Mouse (Mus musculus): ENCODE results near the gene Hdac11. TPM values are rescaled to one million over a fixed set of nuclear protein-coding genes. Genes with fewer than 3 reads are reported as not detected.
A peak's percentile ranks its signal among the peaks of the same experiment; 100 is the strongest.

Hdac11 gene
- polyA plus RNA-seq, 1 experiment from 2014 or later: 7.5 TPM

- no peak overlapping the region for H3K27ac ChIP-seq
- H3K27me3 ChIP-seq: 0 out of 2 replicates have a peak, but pooled peaks cover 1% of the 10 kb centered on the region
- H3K4me1 ChIP-seq: peaks cover 18% of the 10 kb centered on the region
- ATAC-seq (ENCODE audit: borderline replicate concordance, extremely low read depth, low FRiP score, low TSS enrichment): no peak
- no peak overlapping the region for H3K4me3 ChIP-seq
- WGBS: 71% methylated on average over 9 of the region's 9 CpGs
- no peaks in the 10 kb centered on the region for H3K9me3 ChIP-seq
- H3K36me3 ChIP-seq: no peaks in the 10 kb centered on the region
- no peak overlapping the region for H3K4me2 ChIP-seq
- no peak overlapping the region for H3K9ac ChIP-seq
These were observed 2.6 kb downstream of the Hdac11 start for GRCm38 (mm10) chr6:91159047-91159446.

GRCm38 (mm10) chr6:91160399-91160798 lies 3.9 kb downstream of the Hdac11 start:
- no peak overlapping the region for H3K4me2 ChIP-seq

GRCm38 (mm10) chr6:91160976-91161375 lies 4.5 kb downstream of the Hdac11 start:
- ATAC-seq (ENCODE audit: borderline replicate concordance, extremely low read depth, low FRiP score, low TSS enrichment): no peak
- 81% methylated on average over 2 of the region's 2 CpGs for WGBS
- Histone ChIP-seq H3K4me2 (no peak overlapping the region), H3K36me3 (no peaks in the 10 kb centered on the region), H3K4me1 (peaks cover 17% of the 10 kb centered on the region), H3K9me3 (no peaks in the 10 kb centered on the region), H3K4me3 (no peak overlapping the region), H3K27me3 (no peaks in the 10 kb centered on the region), H3K27ac (no peak overlapping the region), H3K9ac (no peak overlapping the region)

More at GRCm38 (mm10) chr6:91160399-91160798, 3.9 kb downstream of the Hdac11 start:
- Histone ChIP-seq H3K27ac (no peak overlapping the region), H3K27me3 (no peaks in the 10 kb centered on the region), H3K4me1 (peaks cover 17% of the 10 kb centered on the region), H3K9me3 (no peaks in the 10 kb centered on the region), H3K36me3 (no peaks in the 10 kb centered on the region), H3K4me3 (no peak overlapping the region), H3K9ac (no peak overlapping the region)
- 26% methylated on average over 3 of the region's 3 CpGs for WGBS
- ATAC-seq (ENCODE audit: borderline replicate concordance, extremely low read depth, low FRiP score, low TSS enrichment): no peak

GRCm38 (mm10) chr6:91161506-91162235 lies 5.2 kb downstream of the Hdac11 start:
- peaks cover 13% of the 10 kb centered on the region for H3K4me1 ChIP-seq
- H3K9ac ChIP-seq: no peak overlapping the region
- H3K27ac ChIP-seq: no peak overlapping the region
- no peak for ATAC-seq (ENCODE audit: borderline replicate concordance, extremely low read depth, low FRiP score, low TSS enrichment)
- H3K4me2 ChIP-seq: no peak overlapping the region
- 63% methylated on average over 6 of the region's 6 CpGs for WGBS
- no peak overlapping the region for H3K4me3 ChIP-seq
- no peaks in the 10 kb centered on the region for H3K36me3 ChIP-seq
- H3K27me3 ChIP-seq: no peaks in the 10 kb centered on the region
- H3K9me3 ChIP-seq: no peaks in the 10 kb centered on the region

GRCm38 (mm10) chr6:91162314-91162713 lies 5.8 kb downstream of the Hdac11 start:
- no peak overlapping the region for H3K9ac ChIP-seq
- peaks cover 9% of the 10 kb centered on the region for H3K4me1 ChIP-seq
- H3K27ac ChIP-seq: no peak overlapping the region
- no peak overlapping the region for H3K4me3 ChIP-seq
- no peaks in the 10 kb centered on the region for H3K36me3 ChIP-seq
- ATAC-seq (ENCODE audit: borderline replicate concordance, extremely low read depth, low FRiP score, low TSS enrichment): no peak
- WGBS: 75% methylated on average over 5 of the region's 5 CpGs
- H3K4me2 ChIP-seq: no peak overlapping the region
- H3K27me3 ChIP-seq: no peaks in the 10 kb centered on the region
- no peaks in the 10 kb centered on the region for H3K9me3 ChIP-seq

GRCm38 (mm10) chr6:91163195-91163911 lies 6.9 kb downstream of the Hdac11 start:
- H3K4me1 ChIP-seq: peaks cover 5% of the 10 kb centered on the region
- no peaks in the 10 kb centered on the region for H3K27me3 ChIP-seq
- H3K27ac ChIP-seq: no peak overlapping the region
- no peak overlapping the region for H3K9ac ChIP-seq
- no peaks in the 10 kb centered on the region for H3K9me3 ChIP-seq
- 59% methylated on average over 5 of the region's 5 CpGs for WGBS
- H3K4me3 ChIP-seq: no peak overlapping the region
- no peak overlapping the region for H3K4me2 ChIP-seq
- no peaks in the 10 kb centered on the region for H3K36me3 ChIP-seq
- ATAC-seq (ENCODE audit: borderline replicate concordance, extremely low read depth, low FRiP score, low TSS enrichment): peak; percentile 36; the same call in 1 of the 2 replicates

- no peak overlapping the region for H3K4me2 ChIP-seq
- H3K27ac ChIP-seq: no peak overlapping the region
- no peaks in the 10 kb centered on the region for H3K36me3 ChIP-seq
- H3K27me3 ChIP-seq: no peaks in the 10 kb centered on the region
- H3K4me1 ChIP-seq: no peaks in the 10 kb centered on the region; the same call in 1 of the 2 replicates
- no peak for ATAC-seq (ENCODE audit: borderline replicate concordance, extremely low read depth, low FRiP score, low TSS enrichment)
- H3K9me3 ChIP-seq: no peaks in the 10 kb centered on the region
- WGBS: 74% methylated on average over 2 of the region's 2 CpGs
- no peak overlapping the region for H3K4me3 ChIP-seq
- no peak overlapping the region for H3K9ac ChIP-seq
These were observed 8.1 kb downstream of the Hdac11 start for GRCm38 (mm10) chr6:91164584-91164983.

- H3K4me3 ChIP-seq: no peak overlapping the region
- no peak overlapping the region for H3K27ac ChIP-seq
- no peaks in the 10 kb centered on the region; the same call in 1 of the 2 replicates for H3K4me1 ChIP-seq
- H3K4me2 ChIP-seq: no peak overlapping the region
- no peaks in the 10 kb centered on the region for H3K27me3 ChIP-seq
- H3K9ac ChIP-seq: no peak overlapping the region
- ATAC-seq (ENCODE audit: borderline replicate concordance, extremely low read depth, low FRiP score, low TSS enrichment): no peak
- H3K36me3 ChIP-seq: no peaks in the 10 kb centered on the region
- WGBS: 29% methylated on average over 3 of the region's 3 CpGs
- H3K9me3 ChIP-seq: no peaks in the 10 kb centered on the region
These were observed 8.7 kb downstream of the Hdac11 start for GRCm38 (mm10) chr6:91165210-91165609.

- whole genome bisulfite sequencing: 47% methylated on average over 3 of the region's 3 CpGs
- no peak overlapping the region for H3K9ac ChIP-seq
- no peak overlapping the region for H3K4me2 ChIP-seq
- H3K27ac ChIP-seq: no peak overlapping the region
- H3K36me3 ChIP-seq: no peaks in the 10 kb centered on the region
- no peak overlapping the region for H3K4me3 ChIP-seq
- no peak for ATAC-seq (ENCODE audit: borderline replicate concordance, extremely low read depth, low FRiP score, low TSS enrichment)
- H3K4me1 ChIP-seq: no peaks in the 10 kb centered on the region
- H3K9me3 ChIP-seq: no peaks in the 10 kb centered on the region
- H3K27me3 ChIP-seq: no peaks in the 10 kb centered on the region
These were observed 11.4 kb downstream of the Hdac11 start for GRCm38 (mm10) chr6:91167828-91168227.

- Histone ChIP-seq H3K4me3 (no peak overlapping the region), H3K36me3 (no peaks in the 10 kb centered on the region), H3K9me3 (no peaks in the 10 kb centered on the region), H3K9ac (no peak overlapping the region), H3K27me3 (no peaks in the 10 kb centered on the region), H3K27ac (no peak overlapping the region), H3K4me1 (no peaks in the 10 kb centered on the region), H3K4me2 (no peak overlapping the region)
- ATAC-seq (ENCODE audit: borderline replicate concordance, extremely low read depth, low FRiP score, low TSS enrichment): no peak
- 81% methylated on average over 8 of the region's 8 CpGs for WGBS
These were observed 12.7 kb downstream of the Hdac11 start for GRCm38 (mm10) chr6:91169129-91169528.

- Histone ChIP-seq H3K9me3 (no peaks in the 10 kb centered on the region), H3K27ac (no peak overlapping the region), H3K4me3 (no peak overlapping the region), H3K4me2 (no peak overlapping the region), H3K4me1 (no peaks in the 10 kb centered on the region), H3K27me3 (no peaks in the 10 kb centered on the region), H3K9ac (no peak overlapping the region), H3K36me3 (no peaks in the 10 kb centered on the region)
- 64% methylated on average over 3 of the region's 3 CpGs for WGBS
- no peak for ATAC-seq (ENCODE audit: borderline replicate concordance, extremely low read depth, low FRiP score, low TSS enrichment)
These were observed 15.0 kb downstream of the Hdac11 start for GRCm38 (mm10) chr6:91171396-91171895.

GRCm38 (mm10) chr6:91172381-91172780 lies 15.9 kb downstream of the Hdac11 start:
- no peak overlapping the region for H3K4me3 ChIP-seq
- WGBS: 57% methylated on average over 2 of the region's 2 CpGs
- no peak overlapping the region for H3K4me2 ChIP-seq
- ATAC-seq (ENCODE audit: borderline replicate concordance, extremely low read depth, low FRiP score, low TSS enrichment): no peak
- H3K9ac ChIP-seq: no peak overlapping the region
- H3K27ac ChIP-seq: no peak overlapping the region
- H3K9me3 ChIP-seq: no peaks in the 10 kb centered on the region
- no peaks in the 10 kb centered on the region for H3K36me3 ChIP-seq
- H3K4me1 ChIP-seq: no peaks in the 10 kb centered on the region
- no peaks in the 10 kb centered on the region for H3K27me3 ChIP-seq
